Mouse (Mus musculus): Measurements from ENCODE around the gene Il18r1.

- TF ChIP-seq POLR2A (IDR thresholded peaks at IDR 0.05; ENCODE audit: insufficient read length, low read depth) (no peak), POLR2AphosphoS2 (IDR thresholded peaks at IDR 0.05; ENCODE audit: insufficient read length, low read depth) (no peak), MYOG (IDR thresholded peaks at IDR 0.05; ENCODE audit: control insufficient read depth in 1 of 3, insufficient read depth in 1 of 3, insufficient read length in 2 of 3, low read depth in 2 of 3) (no peak), CEBPB (IDR thresholded peaks at IDR 0.05; ENCODE audit: insufficient read depth, poor library complexity, severe bottlenecking) (no peak)
Measured at GRCm38 (mm10) chr1:40468805-40469204, 3.5 kb downstream of the Il18r1 start.

Measured in myocyte (in vitro differentiated cells).